ENCODE assay signal across 25 mouse cellular contexts in genomic region chr15:101688161-101688560, GRCm38 (mm10). TPM values are rescaled to one million over a fixed set of nuclear protein-coding genes. Genes with fewer than 3 reads are reported as not detected.
A peak's percentile ranks its signal among the peaks of the same experiment; 100 is the strongest.
DNase-seq lines count a peak whose midpoint lies in the region; ATAC-seq and TF ChIP-seq lines count a peak whose summit lies in the region.
"Had no signal": no experiment of that assay in that cellular context is flagged by ENCODE, and none has a peak within 500 bp of the region (broad histone marks: within the 10 kb centered on the region; RNA-seq: fewer than 3 reads in every experiment).

No protein-coding gene starts in this region.

- no peak for ATAC-seq in heart, embryonic 12.5 days (ENCODE audit: insufficient number of reproducible peaks, low FRiP score)
- ATAC-seq: forebrain, embryonic 14.5 days; forebrain, embryonic 16.5 days had no signal

- TF ChIP-seq POLR2A in lung, adult 2 months (IDR thresholded peaks at IDR 0.05; ENCODE audit: borderline replicate concordance, extremely low read depth, low read depth, low read length): no peak

- H3K9ac ChIP-seq in heart, embryonic 12.5 days: no peak overlapping the region
- H3K9ac ChIP-seq: embryonic facial prominence, embryonic 12.5 days; embryonic facial prominence, embryonic 15.5 days; forebrain, embryonic 12.5 days had no signal

- WGBS in heart, embryonic 12.5 days: 47% methylated on average over 2 of the region's 2 CpGs
- WGBS in lung, adult 2 months: 63% methylated on average over 2 of the region's 2 CpGs

- no peaks in the 10 kb centered on the region for H3K4me1 ChIP-seq in heart, embryonic 12.5 days (replicated peaks)
- no peaks in the 10 kb centered on the region for H3K4me1 ChIP-seq in lung, adult 2 months (ENCODE audit: control insufficient read depth, insufficient read depth, low read length)
- H3K4me1 ChIP-seq: embryonic facial prominence, embryonic 12.5 days; embryonic facial prominence, embryonic 15.5 days; forebrain, embryonic 10.5 days; forebrain, embryonic 12.5 days had no signal

- H3K9me3 ChIP-seq in heart, embryonic 12.5 days (replicated peaks): no peaks in the 10 kb centered on the region
- H3K9me3 ChIP-seq: embryonic facial prominence, embryonic 12.5 days; embryonic facial prominence, embryonic 15.5 days; forebrain, embryonic 10.5 days; forebrain, embryonic 12.5 days had no signal

- peak; percentile 49 for DNase-seq in heart, adult 11 months
- peak; percentile 20 for DNase-seq in lung, postnatal 25 days (ENCODE audit: low spot score)
- DNase-seq in lung, adult 2 months: no peak
- peak; percentile 55 for DNase-seq in urinary bladder, postnatal 14 days (ENCODE audit: low spot score)
- DNase-seq in urinary bladder, adult 18-20 months (ENCODE audit: low spot score in 2 of 2): no peak
- DNase-seq: adrenal gland, adult 2 months; adrenal gland, postnatal 10 days; adrenal gland, postnatal 25 days; cerebellum, adult 11 months; cerebellum, adult 18-20 months; cerebellum, adult 8-10 months; cerebellum, adult 9-11 months; cerebellum, postnatal 14 days; cerebellum, postnatal 36 days; embryo, embryonic 11 days had no signal

- no peak for TF ChIP-seq CTCF in lung, adult 2 months (IDR thresholded peaks at IDR 0.05; ENCODE audit: insufficient read depth, low read length)

- no peaks in the 10 kb centered on the region for H3K36me3 ChIP-seq in heart, embryonic 12.5 days
- H3K36me3 ChIP-seq: embryonic facial prominence, embryonic 12.5 days; embryonic facial prominence, embryonic 15.5 days; forebrain, embryonic 10.5 days; forebrain, embryonic 12.5 days had no signal

- H3K4me3 ChIP-seq in heart, embryonic 12.5 days: no peak overlapping the region
- no peak overlapping the region for H3K4me3 ChIP-seq in lung, adult 2 months (replicated peaks; ENCODE audit: extremely low read depth, low read depth, low read length)
- H3K4me3 ChIP-seq: embryonic facial prominence, embryonic 12.5 days; embryonic facial prominence, embryonic 15.5 days; erythroblast, embryonic 14.5 days; forebrain, embryonic 10.5 days; forebrain, embryonic 12.5 days had no signal

- H3K4me2 ChIP-seq in heart, embryonic 12.5 days: no peak overlapping the region
- H3K4me2 ChIP-seq: embryonic facial prominence, embryonic 12.5 days; embryonic facial prominence, embryonic 15.5 days; forebrain, embryonic 12.5 days had no signal

- no peak overlapping the region for H3K27ac ChIP-seq in heart, embryonic 12.5 days (ENCODE audit: poor library complexity, severe bottlenecking)
- H3K27ac ChIP-seq: embryonic facial prominence, embryonic 12.5 days; embryonic facial prominence, embryonic 15.5 days; forebrain, embryonic 10.5 days; forebrain, embryonic 12.5 days had no signal

- H3K27me3 ChIP-seq in heart, embryonic 12.5 days (replicated peaks): no peaks in the 10 kb centered on the region
- H3K27me3 ChIP-seq: embryonic facial prominence, embryonic 12.5 days; embryonic facial prominence, embryonic 15.5 days; forebrain, embryonic 12.5 days had no signal

RNA-seq across cellular contexts. Expression of gene Krt6a, which starts 5.9 kb away (rescaled TPM):
- not detected in 2 replicates for polyA plus RNA-seq in heart, embryonic 12.5 days (2016; fragmentation: Nextera tagmentation; extraction: Ambion mirVana)
- polyA plus RNA-seq in lung, adult 2 months (2012; rRNA removed): 7.3 TPM in 1 of 2 replicates, not detected in the other
- polyA plus RNA-seq: adrenal gland, adult 2 months; C2C12; erythroblast, embryonic 14.5 days; forebrain, embryonic 10.5 days; forebrain, embryonic 12.5 days; forebrain, embryonic 14.5 days; forebrain, embryonic 16.5 days had no signal

RNA-seq across cellular contexts. Expression of gene Krt6b, which starts 8.1 kb away (rescaled TPM):
- not detected in 2 replicates for polyA plus RNA-seq in heart, embryonic 12.5 days (2016; fragmentation: Nextera tagmentation; extraction: Ambion mirVana)
- 1.5 TPM in 1 of 2 replicates, not detected in the other for polyA plus RNA-seq in lung, adult 2 months (2012; rRNA removed)
- polyA plus RNA-seq: adrenal gland, adult 2 months; brain, embryonic 14.5 days; C2C12; embryonic facial prominence, embryonic 12.5 days; erythroblast, embryonic 14.5 days; forebrain, embryonic 10.5 days; forebrain, embryonic 12.5 days; forebrain, embryonic 14.5 days; forebrain, embryonic 16.5 days had no signal

RNA-seq across cellular contexts. Expression of gene Krt5, which starts 24.5 kb away (rescaled TPM):
- polyA plus RNA-seq in heart, embryonic 12.5 days (2016; fragmentation: Nextera tagmentation; extraction: Ambion mirVana): 1.1 and 1.9 TPM in 2 replicates
- 0.79 and 103 TPM in 2 replicates for polyA plus RNA-seq in lung, adult 2 months (2012; rRNA removed)
- polyA plus RNA-seq: adrenal gland, adult 2 months; erythroblast, embryonic 14.5 days; forebrain, embryonic 14.5 days; forebrain, embryonic 16.5 days had no signal

RNA-seq across cellular contexts. Expression of gene Gm5478, which starts 41.0 kb away (rescaled TPM):
- not detected in 2 replicates for polyA plus RNA-seq in heart, embryonic 12.5 days (2016; fragmentation: Nextera tagmentation; extraction: Ambion mirVana)
- polyA plus RNA-seq in lung, adult 2 months (2012; rRNA removed): not detected in 2 replicates
- polyA plus RNA-seq: adrenal gland, adult 2 months; brain, embryonic 14.5 days; C2C12; embryonic facial prominence, embryonic 12.5 days; embryonic facial prominence, embryonic 15.5 days; erythroblast, embryonic 14.5 days; forebrain, embryonic 10.5 days; forebrain, embryonic 12.5 days; forebrain, embryonic 14.5 days; forebrain, embryonic 16.5 days had no signal

RNA-seq across cellular contexts. Expression of gene Krt71, which starts 54.7 kb away (rescaled TPM):
- not detected in 2 replicates for polyA plus RNA-seq in heart, embryonic 12.5 days (2016; fragmentation: Nextera tagmentation; extraction: Ambion mirVana)
- polyA plus RNA-seq in lung, adult 2 months (2012; rRNA removed): not detected in 2 replicates
- polyA plus RNA-seq: adrenal gland, adult 2 months; C2C12; embryonic facial prominence, embryonic 12.5 days; erythroblast, embryonic 14.5 days; forebrain, embryonic 10.5 days; forebrain, embryonic 12.5 days; forebrain, embryonic 14.5 days; forebrain, embryonic 16.5 days had no signal

Comparison
In these comparisons a context has a peak if more than half of its experiments do, and no peak if none do; other contexts are left out.
1. DNase-seq: peak in heart, adult 11 months (single experiment), lung, postnatal 25 days (single experiment) and urinary bladder, postnatal 14 days (single experiment); none in lung, adult 2 months (single experiment) and urinary bladder, adult 18-20 months (0 of 2).